Mouse (Mus musculus) CH12.LX (cell line): ENCODE data around the gene Mrpl18.
"Not testable (repeated sequence)": the region's sequence is repeated elsewhere in the genome, so short reads cannot be mapped to it uniquely, and the experiment has no call there.

ENCODE experiments used
- BHLHE40 ChIP-seq: IDR thresholded peaks from 2 replicates; pipeline ENCODE4 v1.6.1; 2011; ENCODE audit warnings: mild to moderate bottlenecking, low read depth, low read length, improper control_type of control experiment
- CTCF ChIP-seq, 2 experiments: IDR thresholded peaks in 1 of 2; conservative IDR thresholded peaks in 1 of 2; 2 replicates each; pipeline ENCODE4 v1.5.1; 2011 to 2012; ENCODE audit warnings: low read depth in 2 of 2, low read length in 2 of 2, improper control_type of control experiment in 1 of 2, inconsistent platforms in 1 of 2, mild to moderate bottlenecking in 1 of 2, moderate library complexity in 1 of 2
- EP300 ChIP-seq: IDR thresholded peaks from 2 replicates; pipeline ENCODE4 v1.6.1; 2011; ENCODE audit warnings: low read length, improper control_type of control experiment
- ETS1 ChIP-seq: conservative IDR thresholded peaks from 2 replicates; pipeline ENCODE4 v1.6.1; 2012; ENCODE audit warnings: low read depth, mild to moderate bottlenecking, inconsistent platforms, low read length, improper control_type of control experiment, moderate library complexity
- POLR2A ChIP-seq: IDR thresholded peaks from 2 replicates; pipeline ENCODE4 v1.6.1; 2011; ENCODE audit warnings: low read depth, mild to moderate bottlenecking, improper control_type of control experiment, low read length
- POLR2AphosphoS2 ChIP-seq: IDR thresholded peaks from 2 replicates; pipeline ENCODE4 v1.6.1; 2011; ENCODE audit warnings: low read depth, low read length, improper control_type of control experiment
- TBP ChIP-seq: conservative IDR thresholded peaks from 2 replicates; pipeline ENCODE4 v1.6.1; 2011; ENCODE audit warnings: low read depth, low read length, improper control_type of control experiment
- UBTF ChIP-seq: IDR thresholded peaks from 2 replicates; pipeline ENCODE4 v1.6.1; 2012; ENCODE audit warnings: low read depth, mild to moderate bottlenecking, inconsistent platforms, low read length, improper control_type of control experiment, moderate library complexity
- USF2 ChIP-seq: conservative IDR thresholded peaks from 2 replicates; pipeline ENCODE4 v1.6.1; 2011; ENCODE audit warnings: low read depth, low read length, improper control_type of control experiment
- ZKSCAN1 ChIP-seq: IDR thresholded peaks from 2 replicates; pipeline ENCODE4 v1.6.1; 2012; ENCODE audit warnings: low read depth, inconsistent platforms, low read length, improper control_type of control experiment, borderline replicate concordance
- ZMIZ1 ChIP-seq: IDR thresholded peaks from 2 replicates; pipeline ENCODE4 v1.6.1; 2012; ENCODE audit warnings: low read depth, mild to moderate bottlenecking, inconsistent platforms, low read length, improper control_type of control experiment

DNA sequence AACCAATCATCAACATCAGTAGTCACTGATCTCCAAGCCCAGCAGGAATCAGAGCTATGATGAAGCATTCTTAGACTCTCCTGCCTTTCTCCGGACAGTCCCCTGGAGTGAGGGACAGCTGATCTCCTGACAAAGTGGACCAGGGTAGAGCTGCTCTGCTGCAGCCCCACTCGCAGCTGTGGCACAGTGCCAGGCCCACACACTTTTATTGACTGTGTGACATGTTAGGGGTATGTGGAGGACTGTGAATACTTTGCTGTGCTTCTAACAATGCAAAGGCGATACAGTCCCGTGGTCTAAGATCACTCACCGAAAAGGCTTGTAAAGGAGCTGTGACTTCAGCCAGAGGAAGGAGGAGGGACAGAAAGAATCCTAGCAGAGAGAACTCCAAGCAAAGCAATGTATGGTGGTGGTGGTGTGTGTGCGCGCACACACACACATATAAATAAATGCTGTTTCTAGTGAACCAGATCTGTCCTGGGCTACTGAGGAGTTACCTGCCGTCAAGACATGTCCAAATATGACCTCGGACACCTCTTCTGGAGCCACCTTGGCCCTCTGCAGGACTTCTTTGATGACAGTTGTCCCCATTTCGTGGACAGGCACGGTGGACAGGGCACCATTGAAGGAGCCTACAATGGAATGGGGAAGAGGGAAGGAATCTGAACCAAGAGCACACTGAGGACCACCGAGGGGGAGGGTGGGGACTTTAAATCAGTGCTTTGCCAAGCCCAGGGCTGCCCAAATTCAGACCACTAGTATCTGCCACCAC lies 23.4 kb upstream of the Mrpl18 start:
- TF ChIP-seq UBTF; ZMIZ1; ZKSCAN1; EP300; BHLHE40; CTCF (conservative IDR thresholded peaks at IDR 0.05 in 1 of 2, IDR thresholded peaks at IDR 0.05 in 1 of 2; ENCODE audit: low read depth in 2 of 2, low read length in 2 of 2); TBP; POLR2A; ETS1; USF2; POLR2AphosphoS2: not testable (repeated sequence)
